Mouse (Mus musculus) forebrain, embryonic 11.5 days (tissue): ENCODE results near the gene Gbx2. TPM values are rescaled to one million over a fixed set of nuclear protein-coding genes. Genes with fewer than 3 reads are reported as not detected.

Source experiments
- ATAC-seq: fragments of 200-750 bp; cut with Nextera tagmentation; replicated peaks from 2 replicates; pipeline ENCODE4 v1.8.0; 2017; ENCODE audit warnings: moderate TSS enrichment; ENCODE audit not compliant: low FRiP score
- DNase-seq: peaks from one replicate; pipeline ENCODE4 v3.0.0-alpha.2; 2017; ENCODE audit warnings: low spot score
- H3K27ac ChIP-seq: fragments of 300-500 bp; sonication (generic); 2 replicates; pipeline ENCODE4 v1.5.1; 2014; ENCODE audit warnings: low read depth, low read length
- H3K27me3 ChIP-seq: fragments of 300-500 bp; sonication (generic); 2 replicates; pipeline ENCODE4 v1.6.1; 2014; ENCODE audit warnings: mild to moderate bottlenecking, low read length, mixed read lengths; ENCODE audit not compliant: control insufficient read depth, insufficient read depth
- H3K36me3 ChIP-seq: fragments of 300-500 bp; sonication (generic); 2 replicates; pipeline ENCODE4 v1.6.1; 2014; ENCODE audit warnings: mild to moderate bottlenecking, low read length, moderate library complexity, mixed read lengths; ENCODE audit not compliant: control insufficient read depth, insufficient read depth
- H3K4me1 ChIP-seq: fragments of 300-500 bp; sonication (generic); replicated peaks from 2 replicates; pipeline ENCODE4 v1.6.1; 2014; ENCODE audit warnings: low read length, mixed read lengths; ENCODE audit not compliant: control insufficient read depth, insufficient read depth
- H3K4me2 ChIP-seq: fragments of 300-500 bp; sonication (generic); 2 replicates; pipeline ENCODE4 v1.6.1; 2014; ENCODE audit warnings: low read depth, mild to moderate bottlenecking, low read length, moderate library complexity, mixed read lengths; ENCODE audit not compliant: severe bottlenecking
- H3K4me3 ChIP-seq: fragments of 300-500 bp; sonication (generic); 2 replicates; pipeline ENCODE4 v1.5.1; 2014; ENCODE audit warnings: low read depth, low read length
- H3K9ac ChIP-seq: fragments of 300-500 bp; sonication (generic); 2 replicates; pipeline ENCODE4 v1.6.1; 2014; ENCODE audit warnings: low read length
- H3K9me3 ChIP-seq: fragments of 300-500 bp; sonication (generic); 2 replicates; pipeline ENCODE4 v1.6.1; 2016; ENCODE audit warnings: low read length, mixed read lengths; ENCODE audit not compliant: control insufficient read depth
- WGBS: fragments of 180-500 bp; shearing (Covaris S2); extraction: QIAGEN DNeasy Blood & Tissue Kit; methylation state at CpG from one replicate; pipeline ENCODE4 v1.1.7; 2014; 5-methylcytosine and 5-hydroxymethylcytosine counted together
- polyA plus RNA-seq: library from polyadenylated mRNA; unstranded; fragments of >200 nt; fragmentation: Nextera tagmentation; extraction: Ambion mirVana; gene quantifications from 2 replicates; pipeline ENCODE4 v1.2.1, GENCODE M21; 2014

Gbx2 gene
- polyA plus RNA-seq, 1 experiment from 2014 or later, result 5.0 TPM

DNA sequence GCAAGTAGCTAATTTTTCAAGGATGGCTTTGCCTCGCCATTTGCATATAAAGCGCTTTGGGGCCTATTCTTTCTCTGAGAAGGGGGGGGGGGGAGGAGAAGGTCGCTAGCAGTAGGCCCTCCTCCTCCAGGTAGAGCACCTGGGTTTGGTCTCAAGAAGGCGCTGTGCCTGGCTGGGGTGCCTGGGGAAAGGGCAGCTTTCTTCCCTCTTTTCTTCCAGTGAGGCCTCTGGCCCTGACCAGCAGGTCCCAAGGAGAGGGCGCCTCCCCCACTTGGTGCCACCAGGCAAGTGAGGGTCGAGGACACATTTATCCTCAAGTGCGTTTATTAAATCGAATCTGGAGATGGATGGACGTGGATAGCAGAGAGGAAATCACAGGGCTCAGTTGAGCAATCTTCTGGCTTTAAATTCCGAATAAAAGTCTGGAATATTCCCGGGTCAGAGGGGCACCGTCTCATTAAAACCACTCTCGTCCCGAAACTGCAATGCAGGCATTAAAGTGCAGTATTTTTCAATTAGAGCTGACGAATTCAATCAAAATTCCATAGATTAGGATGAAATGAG lies 10.1 kb upstream of the Gbx2 start:
- peak overlapping the region; percentile 28; the same call in 1 of the 2 replicates for H3K4me3 ChIP-seq
- no peak overlapping the region for H3K9ac ChIP-seq
- ATAC-seq, result 0 out of 2 replicates have a peak, but pooled peaks have one; percentile 14
- H3K4me2 ChIP-seq, result peak overlapping the region; percentile 61; the same call in 1 of the 2 replicates
- peaks cover 15% of the 10 kb centered on the region for H3K4me1 ChIP-seq
- H3K36me3 ChIP-seq, result no peaks in the 10 kb centered on the region
- 4% methylated on average over 15 of the region's 15 CpGs for WGBS
- peaks cover 92% of the 10 kb centered on the region for H3K27me3 ChIP-seq
- no peak overlapping the region for H3K27ac ChIP-seq
- no peaks in the 10 kb centered on the region for H3K9me3 ChIP-seq
- DNase-seq, result no peak

DNA sequence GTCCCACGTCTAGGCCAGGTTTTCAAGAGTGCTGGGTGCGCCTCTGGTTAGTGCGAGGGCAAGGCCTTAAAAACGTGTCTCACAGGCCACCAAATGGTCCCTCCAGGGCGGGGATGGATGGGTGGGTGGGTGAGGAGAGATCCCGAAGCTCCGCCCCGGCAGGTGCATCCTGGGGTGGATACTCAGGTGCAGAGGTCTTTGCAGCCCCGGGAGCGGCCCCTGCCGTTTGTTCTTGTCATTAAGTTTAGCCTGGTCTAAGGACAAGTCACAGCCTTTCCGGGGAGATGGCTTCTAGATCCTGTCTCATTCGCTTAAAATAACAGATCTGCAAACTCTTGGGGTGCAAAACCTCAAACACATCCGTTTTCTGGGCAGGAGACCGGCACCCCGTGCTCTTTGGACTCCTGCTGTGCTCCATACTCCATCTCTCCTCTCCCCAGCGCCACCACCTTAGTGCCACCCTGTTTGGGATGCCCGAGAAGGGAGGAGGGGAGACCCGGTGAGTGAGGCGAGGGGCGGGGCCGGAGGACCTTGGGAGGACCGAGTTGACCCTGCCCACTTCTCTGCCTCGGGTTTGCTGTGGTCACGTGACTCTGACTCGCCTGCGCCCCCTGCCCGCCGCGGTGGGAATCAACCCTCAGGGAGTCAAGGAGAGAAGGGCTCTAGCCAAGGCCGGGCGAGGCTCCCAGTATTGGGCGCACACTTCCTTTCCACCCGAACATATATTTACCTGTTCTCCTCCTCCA lies 9.2 kb upstream of the Gbx2 start:
- no peak overlapping the region for H3K27ac ChIP-seq
- peaks cover 93% of the 10 kb centered on the region for H3K27me3 ChIP-seq
- H3K4me2 ChIP-seq, result no peak overlapping the region
- no peaks in the 10 kb centered on the region for H3K9me3 ChIP-seq
- H3K4me1 ChIP-seq, result peaks cover 20% of the 10 kb centered on the region
- DNase-seq (peak; percentile 95), ATAC-seq (peak; percentile 69; the same call in 1 of the 2 replicates)
- no peaks in the 10 kb centered on the region for H3K36me3 ChIP-seq
- H3K4me3 ChIP-seq, result no peak overlapping the region
- H3K9ac ChIP-seq, result no peak overlapping the region
- WGBS, result 2% methylated on average over 34 of the region's 34 CpGs

DNA sequence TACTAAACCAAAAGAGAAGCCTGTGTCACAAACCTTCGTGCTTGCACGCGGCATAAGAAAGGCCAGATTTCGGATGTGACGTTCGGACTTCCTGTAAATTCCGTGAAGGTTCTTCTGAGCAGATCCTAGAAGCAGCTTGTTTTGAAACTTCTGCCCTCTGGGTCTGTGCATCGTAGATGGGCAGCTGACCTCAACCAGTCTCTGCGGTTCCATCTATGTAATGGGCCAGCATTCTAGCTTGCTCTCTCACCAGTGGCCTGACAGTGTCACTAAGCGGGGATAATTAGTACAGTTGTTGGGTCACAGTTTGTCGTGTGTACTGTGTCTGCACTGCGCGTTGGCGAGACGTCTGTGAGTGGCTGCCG lies 8.6 kb upstream of the Gbx2 start:
- no peaks in the 10 kb centered on the region for H3K36me3 ChIP-seq
- H3K4me2 ChIP-seq, result no peak overlapping the region
- H3K4me1 ChIP-seq, result peaks cover 20% of the 10 kb centered on the region
- H3K4me3 ChIP-seq, result no peak overlapping the region
- H3K27me3 ChIP-seq, result peaks cover 92% of the 10 kb centered on the region
- no peak for ATAC-seq
- H3K27ac ChIP-seq, result no peak overlapping the region
- no peaks in the 10 kb centered on the region for H3K9me3 ChIP-seq
- no peak overlapping the region for H3K9ac ChIP-seq
- 19% methylated on average over 16 of the region's 16 CpGs for WGBS
- DNase-seq, result no peak

DNA sequence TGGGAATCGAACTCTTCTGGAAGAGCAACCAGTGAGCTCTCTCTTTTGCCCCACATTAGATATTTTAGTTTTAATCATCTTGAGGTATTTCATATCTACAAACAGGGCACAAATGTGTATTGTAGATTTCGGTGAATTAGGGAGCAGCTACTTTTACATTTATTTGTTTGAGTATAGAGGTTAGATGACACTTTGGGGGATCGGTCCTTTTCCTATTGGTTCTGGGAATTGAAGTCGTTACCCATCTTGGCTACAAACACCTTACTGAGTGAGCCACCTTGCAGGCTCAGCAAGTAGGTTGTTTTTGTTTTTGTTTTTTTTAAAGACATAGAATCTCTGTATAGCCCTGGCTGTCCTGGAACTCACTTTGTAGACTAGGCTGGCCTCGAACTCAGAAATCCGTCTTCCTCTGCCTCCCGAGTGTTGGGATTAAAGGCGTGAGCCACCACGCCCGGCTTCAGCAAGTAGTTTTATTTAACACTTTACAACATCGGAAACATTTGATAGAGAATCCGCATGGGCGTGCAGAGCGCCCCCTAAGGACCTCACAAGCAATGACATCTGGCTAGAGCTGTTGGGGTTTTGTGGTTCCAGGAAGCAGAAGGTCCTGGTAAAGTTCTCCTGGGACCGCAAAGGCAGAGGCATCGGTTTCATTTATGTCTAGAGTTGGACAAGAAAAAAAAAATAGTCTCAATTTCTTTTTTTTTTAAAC lies 8.1 kb upstream of the Gbx2 start:
- ATAC-seq, result no peak
- H3K36me3 ChIP-seq, result no peaks in the 10 kb centered on the region
- 20% methylated on average over 16 of the region's 16 CpGs for WGBS
- H3K9ac ChIP-seq, result no peak overlapping the region
- no peak for DNase-seq
- H3K9me3 ChIP-seq, result no peaks in the 10 kb centered on the region
- peaks cover 20% of the 10 kb centered on the region for H3K4me1 ChIP-seq
- no peak overlapping the region for H3K27ac ChIP-seq
- peaks cover 92% of the 10 kb centered on the region for H3K27me3 ChIP-seq
- H3K4me3 ChIP-seq, result no peak overlapping the region
- no peak overlapping the region for H3K4me2 ChIP-seq

DNA sequence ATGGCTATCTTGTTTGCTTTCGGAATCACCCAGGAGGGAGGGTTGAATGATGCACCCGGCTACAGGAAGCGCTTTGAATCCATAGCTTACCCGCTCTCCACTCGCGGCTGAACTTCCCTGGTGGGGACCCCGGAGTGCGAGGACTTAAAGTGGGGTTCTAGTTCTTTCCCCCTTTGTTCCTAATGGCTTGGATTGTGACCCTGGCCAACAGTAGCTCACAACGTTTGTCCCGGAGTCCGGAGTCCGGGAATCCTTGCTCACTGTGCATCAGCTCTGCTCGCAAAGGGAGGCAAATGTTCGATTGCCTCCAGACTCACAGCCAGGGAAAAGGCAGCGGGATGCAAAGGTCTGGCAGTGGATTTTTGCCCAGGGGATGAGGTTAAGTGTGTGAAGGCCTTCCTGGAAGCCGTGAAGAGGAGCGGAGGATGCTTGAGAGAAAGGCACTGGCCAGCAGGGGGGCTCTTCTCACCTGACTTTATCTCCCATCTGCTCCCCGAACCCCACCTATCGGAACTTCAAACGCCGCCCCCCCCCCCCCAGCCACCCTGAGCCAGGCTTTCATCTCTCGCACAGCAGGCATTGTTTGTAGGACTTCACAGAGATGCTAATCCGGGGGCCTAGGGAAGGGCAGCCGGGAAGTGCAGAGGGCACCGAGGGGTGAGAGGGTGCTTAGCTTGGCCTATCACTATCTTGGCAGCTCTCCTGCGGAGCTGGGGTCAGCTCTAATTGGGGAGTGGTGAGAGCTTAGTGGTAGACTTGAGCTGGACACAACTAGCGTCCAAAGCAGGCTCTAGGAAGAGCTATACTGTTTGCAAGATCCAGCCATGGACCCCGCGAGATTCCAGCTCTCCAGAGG lies 4.7 kb upstream of the Gbx2 start:
- ATAC-seq, result no peak
- H3K4me3 ChIP-seq, result no peak overlapping the region
- no peak overlapping the region for H3K27ac ChIP-seq
- WGBS, result under 1% methylated on average over 28 of the region's 29 CpGs
- no peak for DNase-seq
- no peaks in the 10 kb centered on the region for H3K36me3 ChIP-seq
- H3K9me3 ChIP-seq, result no peaks in the 10 kb centered on the region
- no peak overlapping the region for H3K4me2 ChIP-seq
- no peak overlapping the region for H3K9ac ChIP-seq
- peaks cover 93% of the 10 kb centered on the region for H3K27me3 ChIP-seq
- H3K4me1 ChIP-seq, result peaks cover 31% of the 10 kb centered on the region

DNA sequence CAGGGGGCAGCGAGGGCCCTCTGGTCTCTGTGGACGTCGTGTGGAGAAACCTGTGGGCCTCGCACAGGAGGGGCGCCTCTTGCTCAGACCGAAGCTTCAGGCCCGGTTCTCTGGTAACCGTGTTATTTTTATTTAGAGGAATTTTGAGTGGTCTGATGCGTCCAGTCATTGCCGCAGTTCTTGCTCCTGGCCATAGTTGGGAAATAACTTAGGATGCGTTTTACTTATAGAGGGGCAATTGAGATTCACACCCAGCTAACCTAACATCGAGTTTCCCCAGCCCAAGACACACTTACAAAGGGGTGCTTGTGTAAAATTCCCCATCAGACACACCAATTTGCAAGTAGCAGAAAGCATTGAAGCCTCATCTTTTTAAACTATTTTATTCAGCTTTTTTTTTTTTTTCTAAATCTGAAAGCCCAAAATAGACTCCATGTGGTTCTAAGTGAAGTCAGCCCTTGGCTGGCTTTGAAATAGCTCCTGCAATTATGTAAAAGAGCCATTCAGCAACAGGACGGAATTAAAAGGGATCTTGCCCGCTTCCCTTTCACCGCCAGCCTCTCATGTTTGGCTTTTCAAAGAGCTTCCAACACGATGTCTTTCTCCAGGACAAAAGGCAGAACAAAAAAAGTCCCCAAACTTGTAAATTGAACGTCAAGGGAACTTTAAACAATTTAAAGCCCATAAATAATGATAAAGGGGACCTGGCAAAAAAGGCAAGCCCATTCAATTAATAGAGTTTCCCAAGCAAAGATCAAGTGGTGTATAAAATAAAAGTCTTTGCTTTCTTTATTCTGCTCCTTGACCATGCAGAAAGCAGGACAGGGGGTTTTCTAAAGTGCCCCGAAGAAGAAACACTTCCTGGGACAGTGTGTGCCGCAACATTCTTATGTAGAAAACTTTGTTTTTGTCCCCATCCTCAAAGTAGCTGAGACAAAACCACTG lies 3.6 kb upstream of the Gbx2 start:
- Histone ChIP-seq H3K27ac (no peak overlapping the region), H3K27me3 (peaks cover 95% of the 10 kb centered on the region), H3K4me1 (peaks cover 35% of the 10 kb centered on the region), H3K4me2 (no peak overlapping the region), H3K9me3 (no peaks in the 10 kb centered on the region), H3K9ac (no peak overlapping the region), H3K36me3 (no peaks in the 10 kb centered on the region), H3K4me3 (no peak overlapping the region)
- WGBS, result 2% methylated on average over 19 of the region's 19 CpGs
- DNase-seq, result no peak
- ATAC-seq, result no peak

DNA sequence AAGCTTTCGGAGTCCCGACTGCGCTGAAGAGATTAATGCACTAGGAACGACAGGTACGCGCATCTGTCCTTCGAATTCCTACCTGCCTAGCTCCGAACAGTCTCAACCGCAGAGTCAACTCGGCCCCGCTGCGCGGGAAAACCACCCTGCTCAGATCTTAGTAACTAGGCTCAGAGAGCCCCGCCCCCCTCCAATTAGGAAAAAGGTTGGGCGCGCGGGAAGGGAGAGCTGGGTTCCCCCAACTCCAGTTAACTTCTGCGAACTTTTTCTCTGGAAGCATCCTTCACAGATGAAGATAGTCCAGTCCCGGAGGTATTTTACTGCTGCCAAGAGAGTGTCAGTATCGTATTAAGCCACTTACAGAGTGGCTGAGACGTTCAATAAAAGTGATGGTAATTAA lies 2.8 kb upstream of the Gbx2 start:
- Histone ChIP-seq H3K9me3 (no peaks in the 10 kb centered on the region), H3K4me2 (no peak overlapping the region), H3K27me3 (peaks cover 94% of the 10 kb centered on the region), H3K36me3 (no peaks in the 10 kb centered on the region), H3K4me1 (peaks cover 39% of the 10 kb centered on the region), H3K9ac (no peak overlapping the region), H3K4me3 (no peak overlapping the region), H3K27ac (no peak overlapping the region)
- ATAC-seq, result no peak
- under 1% methylated on average over 21 of the region's 21 CpGs for WGBS
- DNase-seq, result no peak
